Mouse (Mus musculus) megakaryocyte-erythroid progenitor cell, adult 5-6 weeks (primary cell): ENCODE results near the gene Topaz1. TPM values are rescaled to one million over a fixed set of nuclear protein-coding genes. Genes with fewer than 3 reads are reported as not detected.

Experiments used
- ATAC-seq: replicated peaks from 2 replicates; pipeline ENCODE4 v1.8.0; 2016; ENCODE audit warnings: mild to moderate bottlenecking, inconsistent platforms; ENCODE audit not compliant: severe bottlenecking, poor library complexity, low FRiP score, low TSS enrichment
- total RNA-seq, 2 experiments: library from RNA; stranded (forward) in 1 of 2; stranded (reverse) in 1 of 2; fragments of 200-1000, 215-1000 nt in 1 of 2; fragments of >200 nt in 1 of 2; fragmentation: Nextera tagmentation in 1 of 2; gene quantifications; 2 replicates each; pipeline ENCODE4 v1.2.3; 2014 to 2017

The Topaz1 gene
- total RNA-seq (2014; fragmentation: Nextera tagmentation) (not detected in 2 replicates), total RNA-seq (2017) (not detected in 2 replicates)

DNA sequence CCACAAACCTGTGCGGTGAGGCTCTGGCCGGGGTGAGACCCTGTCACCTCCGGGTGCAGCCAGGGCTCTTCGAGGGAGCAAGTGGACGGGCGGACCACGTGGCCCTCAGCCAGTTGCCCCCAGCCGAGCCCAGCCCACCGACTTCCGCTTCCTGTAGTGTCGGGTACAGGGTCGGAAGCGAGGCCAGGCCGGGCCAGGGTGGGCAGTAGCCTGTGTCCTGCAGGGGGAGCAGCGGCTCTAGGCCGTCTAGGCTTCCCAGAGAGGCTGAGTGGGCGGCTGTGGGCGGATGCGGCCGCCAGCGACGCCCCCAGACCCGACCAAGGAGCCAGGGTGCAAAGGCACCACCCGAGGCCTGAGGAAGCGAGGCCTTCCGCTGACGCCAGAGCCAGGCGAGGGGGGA, at the start of gene Topaz1:
Gene Topaz1, plus strand, starts transcription at position 287 of the 400 bp plus-strand sequence.
- peak; percentile 41; the same call in 1 of the 2 replicates for ATAC-seq

DNA sequence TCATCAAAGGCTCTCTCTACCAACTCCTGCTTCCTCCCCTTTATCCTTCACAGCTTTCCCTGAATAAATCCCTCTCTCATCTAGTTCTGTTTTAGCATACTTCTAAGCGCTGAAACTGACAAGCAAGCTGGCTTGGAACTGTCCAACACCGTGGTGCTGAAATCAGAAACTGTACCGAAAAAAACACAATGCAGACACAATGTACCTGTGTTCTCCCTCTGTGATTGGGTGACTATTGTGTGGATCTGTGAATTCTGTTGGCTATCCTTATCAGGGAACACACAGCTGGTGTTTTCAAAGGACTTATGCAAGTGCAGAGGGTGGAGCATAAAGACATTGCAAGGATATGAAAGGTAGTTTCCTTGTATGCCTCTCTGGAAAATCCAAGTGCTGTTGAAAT, 45.3 kb upstream of the Topaz1 start:
- no peak for ATAC-seq

DNA sequence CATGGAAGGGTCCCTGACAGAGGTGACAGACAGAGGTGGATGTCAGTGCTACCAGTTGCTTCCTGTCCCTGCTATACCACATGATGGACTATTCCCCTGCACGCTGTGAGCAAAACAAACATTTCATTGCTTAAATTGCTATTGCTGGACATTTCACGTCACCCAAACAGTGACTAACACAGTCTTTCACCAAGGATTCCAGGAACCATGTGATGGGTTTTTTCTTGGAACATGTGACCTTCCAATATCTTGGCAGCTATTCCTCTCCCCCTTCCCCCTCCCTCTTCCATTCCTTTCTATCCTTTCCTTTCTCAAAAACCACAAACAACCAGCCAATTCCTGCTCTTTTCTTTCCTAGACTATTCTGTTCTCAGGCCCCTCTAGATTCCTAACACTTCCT, 33.3 kb upstream of the Topaz1 start:
- ATAC-seq: no peak

GRCm38 (mm10) chr9:122715046-122715445, 32.1 kb upstream of the Topaz1 start:
- ATAC-seq: no peak

- no peak for ATAC-seq
These were observed 30.8 kb upstream of the Topaz1 start for GRCm38 (mm10) chr9:122716131-122716921.

DNA sequence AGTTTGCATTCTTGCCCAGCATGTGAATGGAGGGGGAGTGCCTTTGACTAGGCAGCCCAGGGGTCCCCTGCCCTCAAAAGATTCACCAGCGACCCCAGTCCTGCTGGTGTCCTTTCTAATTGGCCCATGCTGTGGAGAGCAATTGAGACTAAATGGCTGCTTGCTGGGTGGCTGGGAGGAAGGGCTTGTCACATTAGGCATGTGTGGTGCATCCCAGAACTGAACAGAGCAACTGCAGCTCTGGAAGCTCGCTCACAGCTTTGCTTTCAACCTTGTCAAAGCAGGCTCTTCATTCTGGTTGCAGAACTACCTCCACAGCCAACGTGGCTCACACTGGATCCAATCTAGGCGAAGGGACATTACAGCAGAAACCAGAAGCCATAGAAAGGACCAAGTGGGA, 24.9 kb upstream of the Topaz1 start:
- ATAC-seq: no peak

DNA sequence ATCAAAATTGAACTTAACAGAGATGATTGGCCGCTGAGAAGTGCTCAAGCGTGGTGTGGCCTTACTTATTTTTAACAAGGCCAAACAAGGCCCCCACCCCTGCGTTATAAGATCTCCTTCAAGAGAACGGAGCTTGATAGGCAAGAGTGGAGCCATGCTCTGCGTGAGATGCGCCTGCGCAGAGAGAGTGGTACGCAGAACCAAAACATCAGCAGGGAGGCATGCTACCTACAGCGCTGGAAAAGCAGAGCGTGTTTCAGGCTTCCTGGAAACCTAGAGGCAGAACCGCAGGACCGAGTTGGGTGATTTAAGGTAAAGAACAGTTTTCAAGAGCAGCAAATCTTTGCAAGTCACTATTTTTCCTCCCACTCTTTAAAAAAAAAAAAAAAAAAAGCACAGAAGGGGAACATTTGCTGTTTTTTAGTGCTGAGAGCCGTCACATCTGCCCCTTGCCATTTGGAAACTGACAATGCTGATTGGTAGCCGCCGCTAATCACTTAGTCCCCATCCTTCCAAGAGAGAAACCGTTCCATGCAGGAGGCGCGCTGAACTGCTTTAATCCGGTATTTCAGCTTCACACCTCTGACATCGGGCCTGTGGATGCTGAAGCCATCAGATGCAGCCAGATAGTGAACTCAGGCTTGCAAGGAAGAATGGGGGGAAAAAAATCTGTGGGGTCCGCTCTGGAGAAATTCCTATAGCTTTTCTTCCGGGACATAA, 21.9 kb upstream of the Topaz1 start:
- no peak for ATAC-seq

DNA sequence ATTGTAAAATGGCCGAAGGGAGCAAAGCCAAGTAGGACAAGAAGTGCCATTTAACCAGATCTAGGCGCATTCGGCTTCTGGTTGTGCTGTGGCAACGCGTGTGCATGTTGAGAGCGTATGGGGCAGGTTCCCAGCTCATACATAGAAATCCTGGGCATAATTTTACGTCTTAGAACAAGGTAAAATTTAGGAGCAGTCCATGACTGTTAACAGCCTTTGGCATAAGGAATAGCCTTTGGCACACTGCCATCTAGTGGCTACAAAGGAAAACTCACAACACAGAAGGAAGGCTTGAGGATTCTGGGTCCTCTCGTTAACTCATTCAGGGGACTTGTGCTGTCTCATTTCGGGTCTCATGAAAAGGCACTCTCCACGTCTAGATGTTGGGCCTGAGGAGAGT, 17.6 kb upstream of the Topaz1 start:
- peak; percentile 87 for ATAC-seq

DNA sequence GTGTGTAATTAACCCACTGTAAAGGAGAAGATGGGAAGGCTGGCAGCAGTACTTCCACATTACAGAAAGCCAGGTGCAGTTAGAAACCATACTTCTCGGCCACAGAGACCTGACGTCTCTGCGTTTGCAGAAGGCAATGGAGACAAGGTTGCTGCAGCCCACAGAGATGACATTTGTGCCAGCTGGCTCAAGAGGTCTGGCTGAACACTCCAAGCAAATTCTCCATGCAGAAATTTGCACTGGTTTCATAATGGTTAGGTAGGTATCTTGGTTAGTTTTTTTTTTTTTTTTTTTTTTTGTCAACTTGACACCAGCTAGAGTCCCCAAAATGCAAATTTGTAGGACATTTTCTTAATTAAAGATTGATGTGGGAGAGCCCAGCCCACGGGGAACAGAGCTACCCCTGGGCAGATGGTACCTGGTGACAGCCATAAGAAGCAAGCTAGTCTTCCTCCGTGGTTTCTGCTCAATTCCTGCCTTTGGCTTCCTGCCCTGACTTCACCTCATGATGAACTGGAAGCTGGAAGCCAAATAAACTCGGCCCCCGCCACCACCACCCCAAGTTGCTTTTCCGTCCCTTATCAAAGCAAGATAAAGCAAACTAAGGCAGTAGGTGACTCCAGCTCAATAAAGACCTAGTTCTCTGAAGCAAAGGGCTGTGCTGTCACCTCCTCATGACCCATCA, 14.9 kb upstream of the Topaz1 start:
- ATAC-seq: no peak

DNA sequence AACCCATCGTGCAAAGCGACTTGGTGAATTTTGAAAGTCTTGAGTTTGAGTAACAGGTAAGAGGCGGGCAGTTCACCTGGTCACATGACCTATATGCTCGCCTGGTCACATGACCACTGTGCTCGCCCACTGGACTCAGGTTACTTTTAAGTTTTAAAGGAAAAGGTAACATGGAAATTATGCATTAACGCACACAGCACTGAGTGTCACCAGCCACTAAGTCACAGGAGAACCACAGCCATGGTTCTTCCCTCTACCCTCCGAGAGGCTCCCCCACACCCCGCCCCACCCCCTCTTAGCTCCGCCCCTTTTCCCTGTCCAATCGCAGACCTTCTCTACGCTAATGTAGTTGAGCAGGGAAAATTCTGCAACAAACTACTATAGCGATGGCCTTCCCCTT, 13.9 kb upstream of the Topaz1 start:
- no peak for ATAC-seq

- no peak for ATAC-seq
These were observed 12.2 kb upstream of the Topaz1 start for GRCm38 (mm10) chr9:122734934-122735333.

- ATAC-seq: no peak
These were observed 11.1 kb upstream of the Topaz1 start for GRCm38 (mm10) chr9:122736001-122736400.

DNA sequence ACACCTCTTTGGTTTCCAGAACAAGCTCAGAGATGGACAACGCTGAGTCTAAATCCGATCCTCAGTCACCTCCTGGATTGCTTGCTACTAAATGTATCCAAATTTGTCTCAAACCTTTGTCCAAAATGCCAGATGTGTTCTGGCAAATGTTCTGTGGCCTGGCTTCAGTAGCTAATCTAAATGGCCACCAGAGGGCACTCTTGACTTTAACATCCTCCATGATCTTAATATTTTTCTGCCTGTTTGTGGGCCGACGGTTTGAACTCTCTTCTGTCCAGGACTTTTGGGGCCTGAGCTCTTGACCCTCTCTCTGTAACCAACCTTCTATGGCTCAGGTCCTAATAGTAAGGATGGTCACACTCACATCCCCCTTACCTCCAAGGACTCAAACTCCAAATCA, 10.4 kb upstream of the Topaz1 start:
- ATAC-seq: peak; percentile 63; the same call in 1 of the 2 replicates

DNA sequence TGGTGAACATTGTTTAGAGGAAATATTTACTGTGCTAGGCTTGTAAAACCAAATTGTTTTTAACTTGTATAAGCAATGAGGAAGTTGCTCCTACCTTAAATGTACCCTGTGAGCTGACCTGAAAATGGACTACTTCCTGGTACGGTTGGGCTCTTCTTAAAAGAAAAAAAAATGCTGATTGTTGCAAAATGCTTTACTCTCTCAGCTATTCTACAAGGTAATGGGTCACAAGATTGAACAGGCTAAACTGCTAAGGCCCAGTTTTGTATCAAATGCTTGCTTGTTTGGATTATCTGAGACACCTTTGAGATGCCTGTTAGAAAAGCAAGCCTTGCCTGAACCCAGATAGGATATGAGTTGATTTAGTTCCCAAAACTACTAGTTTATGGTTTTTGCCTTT, 1.3 kb upstream of the Topaz1 start:
- ATAC-seq: no peak

- no peak for ATAC-seq
These were observed 10.5 kb downstream of the Topaz1 start for GRCm38 (mm10) chr9:122757614-122758013.

DNA sequence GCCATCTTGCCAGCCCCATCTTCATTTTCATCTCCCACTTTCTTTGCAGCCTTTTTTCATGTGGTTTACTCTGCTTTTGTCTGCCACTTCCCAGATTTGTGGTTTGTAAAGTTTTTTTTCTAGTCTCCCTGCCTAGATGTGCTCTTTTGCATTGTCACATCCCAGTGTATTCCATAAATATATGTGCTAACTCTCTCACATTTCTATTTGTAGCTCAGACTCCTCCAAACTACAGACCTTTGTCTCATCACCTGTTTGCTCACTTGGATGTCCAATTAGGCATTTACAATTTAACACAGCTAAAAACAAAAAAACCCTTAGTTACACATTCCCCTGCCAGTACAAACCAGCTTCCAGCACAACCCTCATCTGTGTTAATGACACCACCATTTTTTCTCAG, 13.0 kb downstream of the Topaz1 start:
- no peak for ATAC-seq

- no peak for ATAC-seq
These were observed 38.1 kb downstream of the Topaz1 start for GRCm38 (mm10) chr9:122785231-122785630.

DNA sequence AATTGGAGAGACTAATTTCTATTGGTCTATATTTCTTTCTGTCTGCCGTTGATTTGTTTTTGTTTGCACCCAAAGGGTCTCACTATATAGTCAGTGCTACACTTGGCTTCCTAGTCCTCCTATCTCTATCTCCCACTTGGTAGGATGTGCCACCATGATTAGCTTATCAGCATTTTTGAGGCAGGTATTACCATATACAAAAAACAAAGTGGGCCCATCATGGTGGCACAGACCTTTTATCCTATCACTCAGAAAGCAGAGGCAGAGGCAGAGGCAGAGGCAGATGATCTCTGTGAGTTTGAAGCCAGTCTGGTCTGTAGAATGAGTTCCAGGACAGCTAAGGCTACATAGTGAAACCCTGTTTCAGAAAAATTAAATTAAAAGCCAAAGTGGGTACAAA, 39.4 kb downstream of the Topaz1 start:
- no peak for ATAC-seq

DNA sequence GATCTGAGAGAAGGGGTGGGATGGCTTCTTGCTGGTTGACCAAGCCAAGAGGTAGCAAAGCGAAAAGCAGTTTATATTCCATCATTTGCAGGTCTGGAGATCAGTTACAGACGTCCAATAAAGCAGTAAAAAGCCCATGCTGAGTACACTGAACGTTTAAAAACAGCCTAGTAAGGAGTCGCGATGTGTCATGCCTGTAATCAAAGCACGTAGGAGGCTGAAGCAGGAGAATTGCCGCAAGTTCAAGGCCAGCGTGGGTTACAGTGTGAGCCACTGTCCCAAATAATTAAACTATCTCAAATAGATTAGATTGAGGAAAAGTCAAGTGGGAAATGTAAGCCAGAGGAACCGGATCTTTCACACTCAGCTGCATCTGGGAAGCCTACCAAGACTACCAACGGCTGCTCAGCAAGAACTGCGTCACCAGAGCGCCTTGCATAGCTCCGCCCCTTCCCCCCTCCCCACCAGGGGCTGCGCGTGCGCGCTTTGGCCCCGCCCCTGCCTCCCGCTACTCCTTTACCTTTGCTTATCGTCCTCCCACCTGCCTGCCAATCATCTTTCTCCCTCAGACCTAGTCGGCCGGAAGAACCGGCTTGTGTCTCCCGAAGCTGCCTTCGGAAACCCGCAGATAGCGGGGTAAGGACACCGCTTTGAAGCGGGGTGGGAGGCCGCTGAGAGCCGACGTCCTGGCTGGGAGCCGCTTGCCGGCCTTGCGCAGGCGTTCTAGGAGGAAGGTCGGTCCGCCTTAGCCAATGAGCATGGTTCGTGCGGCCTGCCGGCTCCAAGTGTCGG, 58.1 kb downstream of the Topaz1 start, which contains the start of gene Tcaim:
Gene Tcaim, plus strand, starts transcription at position 487 of the 792 bp plus-strand sequence.
- ATAC-seq: peak; percentile 95
